Mouse (Mus musculus) liver, adult 2 months (tissue): ENCODE results near the gene Dmpk. TPM values are rescaled to one million over a fixed set of nuclear protein-coding genes. Genes with fewer than 3 reads are reported as not detected.
A peak's percentile ranks its signal among the peaks of the same experiment; 100 is the strongest.
"Not testable (repeated sequence)": the region's sequence is repeated elsewhere in the genome, so short reads cannot be mapped to it uniquely, and the experiment has no call there.

Source experiments
- DNase-seq: peaks from one replicate; pipeline ENCODE4 v3.0.0-alpha.2; 2011; ENCODE audit warnings: low read depth, low spot score; ENCODE audit errors: extremely low read depth
- H3K27ac ChIP-seq: fragments of 200-500 bp; replicated peaks from 2 replicates; pipeline ENCODE4 v1.5.1; 2012; ENCODE audit warnings: low read depth, mild to moderate bottlenecking, control low read depth, inconsistent platforms, low read length; ENCODE audit not compliant: insufficient read depth
- H3K27me3 ChIP-seq: fragments of 200-500 bp; 2 replicates; pipeline ENCODE4 v1.6.1; 2012; ENCODE audit warnings: mild to moderate bottlenecking, moderate library complexity, low read length, inconsistent platforms; ENCODE audit not compliant: control insufficient read depth, insufficient read depth
- H3K36me3 ChIP-seq: fragments of 200-500 bp; 2 replicates; pipeline ENCODE4 v1.6.1; 2012; ENCODE audit warnings: low read length, inconsistent platforms; ENCODE audit not compliant: control insufficient read depth, insufficient read depth
- H3K4me1 ChIP-seq: fragments of 200-500 bp; 2 replicates; pipeline ENCODE4 v1.6.1; 2011; ENCODE audit warnings: low read length; ENCODE audit not compliant: control insufficient read depth, insufficient read depth
- H3K4me3 ChIP-seq: fragments of 200-500 bp; 2 replicates; pipeline ENCODE4 v1.5.1; 2011; ENCODE audit warnings: low read depth, mild to moderate bottlenecking, control low read depth, low read length, moderate library complexity; ENCODE audit not compliant: insufficient read depth
- H3K79me2 ChIP-seq: fragments of 200-500 bp; 2 replicates; pipeline ENCODE4 v1.6.1; 2012; ENCODE audit warnings: inconsistent platforms, mild to moderate bottlenecking, low read length, moderate library complexity; ENCODE audit not compliant: control insufficient read depth, insufficient read depth
- H3K9ac ChIP-seq: fragments of 200-500 bp; 2 replicates; pipeline ENCODE4 v1.6.1; 2012; ENCODE audit warnings: low read depth, mild to moderate bottlenecking, control low read depth, inconsistent platforms, low read length
- CTCF ChIP-seq: fragments of 200-500 bp; IDR thresholded peaks from 2 replicates; pipeline ENCODE4 v1.5.1; 2011; ENCODE audit warnings: low read depth, low read length, control low read depth
- POLR2A ChIP-seq: fragments of 200-500 bp; IDR thresholded peaks from 2 replicates; pipeline ENCODE4 v1.6.1; 2011; ENCODE audit warnings: low read length, control low read depth; ENCODE audit not compliant: insufficient read depth; ENCODE audit errors: extremely low read depth
- WGBS: fragments of 180-500 bp; shearing (Covaris S2); methylation state at CpG from one replicate; pipeline ENCODE4 v1.1.7; 2018; 5-methylcytosine and 5-hydroxymethylcytosine counted together
- polyA plus RNA-seq: library from polyadenylated mRNA; depleted of rRNA; stranded (reverse); fragments of >200 nt; gene quantifications from 2 replicates; pipeline ENCODE4 v1.2.3, GENCODE M21; 2012
- total RNA-seq: library from RNA; depleted of rRNA; stranded (reverse); fragments of >200 nt; gene quantifications from 2 replicates; pipeline ENCODE4 v1.2.3, GENCODE M21; 2014

Dmpk gene
- total and polyA plus RNA-seq, 2 experiments, result 13.6 to 76.4 TPM

- WGBS, result 59% methylated on average over 3 of the region's 3 CpGs
- Histone ChIP-seq H3K79me2 (no peaks in the 10 kb centered on the region), H3K4me3 (no peak overlapping the region), H3K9ac (no peak overlapping the region), H3K27ac (no peak overlapping the region), H3K36me3 (no peaks in the 10 kb centered on the region), H3K27me3 (peaks cover 14% of the 10 kb centered on the region), H3K4me1 (no peaks in the 10 kb centered on the region)
- TF ChIP-seq CTCF (peak; percentile 70), POLR2A (no peak)
- DNase-seq, result no peak
Measured at GRCm38 (mm10) chr7:19069500-19069899, 14.1 kb upstream of the Dmpk start.

- not testable (repeated sequence) for H3K27ac ChIP-seq, H3K4me3 ChIP-seq, H3K9ac ChIP-seq, H3K27me3 ChIP-seq, DNase-seq, H3K79me2 ChIP-seq, H3K36me3 ChIP-seq, H3K4me1 ChIP-seq
- 54% methylated on average over 3 of the region's 3 CpGs for WGBS
Measured at GRCm38 (mm10) chr7:19071024-19071423, 12.6 kb upstream of the Dmpk start.

GRCm38 (mm10) chr7:19073504-19073903 lies 10.1 kb upstream of the Dmpk start:
- no peak overlapping the region for H3K4me3 ChIP-seq

GRCm38 (mm10) chr7:19074494-19074893 lies 9.2 kb upstream of the Dmpk start:
- no peaks in the 10 kb centered on the region for H3K79me2 ChIP-seq
- no peak overlapping the region for H3K9ac ChIP-seq
- no peak overlapping the region for H3K27ac ChIP-seq
- TF ChIP-seq CTCF, result no peak
- no peak for TF ChIP-seq POLR2A
- no peaks in the 10 kb centered on the region for H3K27me3 ChIP-seq
- H3K4me3 ChIP-seq, result no peak overlapping the region
- peaks cover 10% of the 10 kb centered on the region for H3K4me1 ChIP-seq
- 91% methylated on average over 6 of the region's 6 CpGs for WGBS
- DNase-seq, result no peak
- H3K36me3 ChIP-seq, result no peaks in the 10 kb centered on the region

More at GRCm38 (mm10) chr7:19073504-19073903, 10.1 kb upstream of the Dmpk start:
- 86% methylated on average over 9 of the region's 9 CpGs for WGBS
- H3K79me2 ChIP-seq, result no peaks in the 10 kb centered on the region
- H3K36me3 ChIP-seq, result no peaks in the 10 kb centered on the region
- TF ChIP-seq CTCF (peak; percentile 79), POLR2A (no peak)
- H3K27ac ChIP-seq, result no peak overlapping the region
- no peaks in the 10 kb centered on the region for H3K27me3 ChIP-seq
- DNase-seq, result no peak
- H3K4me1 ChIP-seq, result peaks cover 10% of the 10 kb centered on the region
- no peak overlapping the region for H3K9ac ChIP-seq

- Histone ChIP-seq H3K79me2 (no peaks in the 10 kb centered on the region), H3K4me3 (no peak overlapping the region), H3K27ac (no peak overlapping the region), H3K36me3 (no peaks in the 10 kb centered on the region), H3K4me1 (peaks cover 10% of the 10 kb centered on the region), H3K27me3 (no peaks in the 10 kb centered on the region), H3K9ac (no peak overlapping the region)
- no peak for TF ChIP-seq POLR2A
- 62% methylated on average over 5 of the region's 5 CpGs for WGBS
- no peak for DNase-seq
Measured at GRCm38 (mm10) chr7:19075231-19075630, 8.4 kb upstream of the Dmpk start.

GRCm38 (mm10) chr7:19075723-19076585 lies 7.7 kb upstream of the Dmpk start, which contains the start of gene Dmwd:
Dmwd (plus strand) TSS chr7:19076227.
- Histone ChIP-seq H3K9ac (peak within 1 kb of the TSS; percentile 71), H3K4me3 (peak within 1 kb of the TSS; percentile 61), H3K27me3 (no peaks in the 10 kb centered on the region), H3K79me2 (no peaks in the 10 kb centered on the region), H3K4me1 (peaks cover 10% of the 10 kb centered on the region), H3K27ac (peak within 1 kb of the TSS; percentile 64), H3K36me3 (no peaks in the 10 kb centered on the region)
- DNase-seq, result peak; percentile 85
- WGBS, result under 1% methylated on average over 89 of the region's 91 CpGs
- TF ChIP-seq POLR2A (no peak), CTCF (no peak)
